Mouse (Mus musculus) bone marrow macrophage, adult 2 months (primary cell): Measurements from ENCODE around the gene Gstp3. TPM values are rescaled to one million over a fixed set of nuclear protein-coding genes. Genes with fewer than 3 reads are reported as not detected.

Experiments used
- H3K27ac ChIP-seq: 2 replicates; pipeline ENCODE4 v1.5.1; 2012; ENCODE audit warnings: low read depth, low read length; ENCODE audit not compliant: insufficient read depth
- H3K4me1 ChIP-seq: 2 replicates; pipeline ENCODE4 v1.6.1; 2012; ENCODE audit warnings: low read length; ENCODE audit not compliant: control insufficient read depth, insufficient read depth
- H3K4me3 ChIP-seq: 2 replicates; pipeline ENCODE4 v1.5.1; 2012; ENCODE audit warnings: mild to moderate bottlenecking, low read length, moderate library complexity; ENCODE audit not compliant: insufficient read depth
- CTCF ChIP-seq: IDR thresholded peaks from 2 replicates; pipeline ENCODE4 v1.5.1; 2012; ENCODE audit warnings: low read depth, mild to moderate bottlenecking, low read length, moderate library complexity
- POLR2A ChIP-seq: IDR thresholded peaks from 2 replicates; pipeline ENCODE4 v1.6.1; 2012; ENCODE audit warnings: mild to moderate bottlenecking, low read depth, low read length, borderline replicate concordance
- polyA plus RNA-seq: library from polyadenylated mRNA; stranded (reverse); fragments of >200 nt; gene quantifications from 2 replicates; pipeline ENCODE4 v1.2.4, GENCODE M21; 2012; ENCODE audit not compliant: missing spikeins, insufficient read depth, insufficient read length

Gene Gstp3
- polyA plus RNA-seq, 1 experiment = not detected

DNA sequence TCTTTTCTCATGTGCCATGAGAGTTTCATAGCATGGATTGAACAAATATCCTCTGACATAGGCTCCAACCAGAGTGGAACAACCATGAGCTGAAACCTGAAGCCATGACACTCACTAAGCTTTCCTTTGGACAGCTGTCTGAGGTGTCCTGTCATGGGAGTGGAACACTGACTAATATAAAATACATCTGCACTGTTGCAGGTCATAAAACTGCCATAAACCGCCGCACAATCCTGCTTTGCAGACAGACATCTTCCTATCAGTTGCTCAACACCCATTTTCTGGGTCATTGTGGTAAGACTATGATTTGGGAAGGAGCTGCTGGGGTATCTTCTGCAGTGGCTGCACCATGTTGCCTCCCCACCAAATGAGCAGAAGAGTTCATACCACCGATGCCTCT, 33.4 kb upstream of the Gstp3 start:
- Histone ChIP-seq H3K27ac (no peak overlapping the region), H3K4me3 (no peak overlapping the region), H3K4me1 (peaks cover 5% of the 10 kb centered on the region)
- TF ChIP-seq POLR2A = no peak
- TF ChIP-seq CTCF = no peak

DNA sequence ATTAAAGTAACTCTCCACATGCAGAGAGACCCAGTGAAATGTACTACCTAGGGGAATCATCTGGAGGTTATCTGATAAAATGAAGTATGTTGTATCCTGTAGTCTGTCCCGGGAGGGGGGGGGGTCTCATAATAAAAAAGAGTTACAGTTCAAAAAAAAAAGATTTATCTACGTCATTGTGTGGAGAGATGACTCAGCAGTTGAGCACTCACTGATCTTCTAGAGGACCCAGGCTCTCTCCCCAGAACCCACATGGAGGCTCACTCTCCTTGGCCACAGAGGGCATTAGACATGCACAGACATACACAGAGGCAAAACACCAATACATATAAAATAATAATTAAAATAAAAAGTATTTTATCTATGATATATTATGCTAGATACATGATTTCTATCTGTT, 32.0 kb upstream of the Gstp3 start:
- TF ChIP-seq POLR2A (no peak), CTCF (no peak)
- H3K4me1 ChIP-seq = peaks cover 3% of the 10 kb centered on the region; the same call in 1 of the 2 replicates
- H3K27ac ChIP-seq = no peak overlapping the region
- no peak overlapping the region for H3K4me3 ChIP-seq

DNA sequence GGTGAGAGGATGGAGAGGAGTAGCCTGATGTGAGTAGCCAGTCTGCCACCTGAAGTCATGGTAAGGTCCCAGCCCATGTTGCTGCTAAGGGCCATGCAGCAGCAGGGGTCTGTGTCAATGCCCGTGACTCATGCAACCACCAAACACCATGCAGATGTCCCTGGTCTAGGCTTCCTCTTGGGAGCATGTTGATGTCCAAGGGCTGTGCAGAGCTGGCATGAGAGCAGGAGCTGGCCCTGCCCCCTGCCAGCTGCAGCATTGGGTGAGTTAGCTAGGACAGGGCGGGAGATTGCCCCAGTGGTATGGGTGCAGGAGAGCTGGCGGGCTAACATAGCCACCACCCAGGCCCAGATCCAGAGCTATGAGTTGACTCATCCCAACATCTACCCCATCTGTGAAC, 31.1 kb upstream of the Gstp3 start:
- no peak for TF ChIP-seq POLR2A
- no peak for TF ChIP-seq CTCF
- Histone ChIP-seq H3K4me3 (no peak overlapping the region), H3K4me1 (no peaks in the 10 kb centered on the region), H3K27ac (no peak overlapping the region)

DNA sequence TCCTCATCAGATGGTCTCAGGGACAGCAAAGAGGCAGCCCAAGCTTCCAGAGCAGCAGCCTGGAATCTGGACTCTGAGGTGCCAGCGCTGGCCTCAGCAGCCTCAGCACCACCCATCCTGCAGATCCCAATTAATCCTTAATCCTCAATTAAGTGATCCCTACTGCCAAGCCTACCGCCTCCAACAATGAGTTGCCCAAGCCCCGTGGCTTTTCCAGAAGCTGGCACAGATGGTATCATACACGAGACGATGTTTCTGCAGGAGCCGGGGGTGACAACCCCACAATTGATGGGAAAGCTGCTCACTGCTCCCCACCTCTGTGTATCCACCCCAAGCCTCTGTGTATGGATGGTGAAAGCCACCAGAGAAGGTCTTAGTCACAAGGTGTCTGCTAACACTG, 29.8 kb upstream of the Gstp3 start:
- TF ChIP-seq POLR2A (no peak), CTCF (no peak)
- no peaks in the 10 kb centered on the region for H3K4me1 ChIP-seq
- no peak overlapping the region for H3K27ac ChIP-seq
- H3K4me3 ChIP-seq = no peak overlapping the region

DNA sequence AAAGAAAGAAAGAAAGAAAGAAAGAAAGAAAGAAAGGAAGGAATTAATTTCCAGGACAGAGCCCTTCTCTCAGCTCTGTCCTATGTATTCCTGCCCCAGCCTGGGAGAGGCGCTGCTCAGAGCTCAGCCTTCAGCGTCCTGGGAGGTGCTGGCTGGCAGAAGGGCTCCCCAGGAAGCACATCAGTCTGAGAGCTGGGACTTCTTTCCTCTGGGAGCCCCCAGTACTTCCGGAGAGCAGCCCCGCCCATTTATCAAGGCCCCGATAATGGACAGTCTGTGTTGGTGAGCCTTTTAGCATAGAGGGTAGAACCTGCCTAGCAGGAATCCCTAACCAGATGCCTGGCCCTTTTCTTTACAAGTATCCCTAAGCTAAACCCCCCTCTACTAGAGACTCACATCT, 28.8 kb upstream of the Gstp3 start:
- no peak for TF ChIP-seq CTCF
- TF ChIP-seq POLR2A = no peak
- Histone ChIP-seq H3K27ac (no peak overlapping the region), H3K4me1 (no peaks in the 10 kb centered on the region)

DNA sequence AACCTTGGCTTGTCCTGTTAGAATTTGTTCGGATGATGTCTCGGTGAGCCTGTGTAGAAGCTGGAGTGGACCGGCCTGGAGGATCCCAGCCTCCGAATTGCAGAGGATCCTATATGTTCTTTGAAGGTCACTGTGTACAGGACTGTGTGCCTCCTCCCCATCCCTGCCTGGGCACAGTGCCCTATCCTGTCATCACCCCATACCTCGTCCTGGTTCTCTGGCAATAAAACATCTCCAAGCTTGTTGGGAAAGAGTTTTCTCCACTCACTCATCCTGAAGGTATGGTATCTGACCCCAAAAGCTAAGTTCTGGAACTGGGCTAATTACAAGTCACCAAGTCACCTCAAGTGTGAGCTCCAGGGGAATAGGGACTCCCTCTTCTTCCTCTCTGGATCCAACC, 27.7 kb upstream of the Gstp3 start:
- TF ChIP-seq CTCF (no peak), POLR2A (no peak)
- Histone ChIP-seq H3K27ac (no peak overlapping the region), H3K4me1 (no peaks in the 10 kb centered on the region), H3K4me3 (no peak overlapping the region)

More for the DNA sequence above, 28.8 kb upstream of the Gstp3 start:
- no peak overlapping the region for H3K4me3 ChIP-seq

DNA sequence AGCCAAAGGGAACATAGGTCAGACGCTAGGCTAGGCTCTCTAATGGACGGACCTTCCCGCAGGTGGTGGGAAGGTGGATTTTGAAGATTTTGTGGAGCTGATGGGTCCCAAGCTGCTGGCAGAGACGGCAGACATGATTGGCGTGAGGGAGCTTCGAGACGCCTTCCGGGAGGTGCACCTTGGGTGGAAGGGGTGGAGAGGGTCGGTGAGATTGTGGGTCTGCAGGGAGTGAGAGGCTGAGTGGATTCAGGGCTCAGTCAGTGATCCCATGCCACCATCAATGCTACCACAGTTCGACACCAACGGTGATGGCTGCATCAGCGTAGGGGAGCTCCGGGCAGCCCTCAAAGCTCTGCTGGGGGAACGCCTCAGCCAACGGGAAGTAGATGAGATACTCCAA, 26.8 kb upstream of the Gstp3 start:
- H3K4me1 ChIP-seq = no peaks in the 10 kb centered on the region

DNA sequence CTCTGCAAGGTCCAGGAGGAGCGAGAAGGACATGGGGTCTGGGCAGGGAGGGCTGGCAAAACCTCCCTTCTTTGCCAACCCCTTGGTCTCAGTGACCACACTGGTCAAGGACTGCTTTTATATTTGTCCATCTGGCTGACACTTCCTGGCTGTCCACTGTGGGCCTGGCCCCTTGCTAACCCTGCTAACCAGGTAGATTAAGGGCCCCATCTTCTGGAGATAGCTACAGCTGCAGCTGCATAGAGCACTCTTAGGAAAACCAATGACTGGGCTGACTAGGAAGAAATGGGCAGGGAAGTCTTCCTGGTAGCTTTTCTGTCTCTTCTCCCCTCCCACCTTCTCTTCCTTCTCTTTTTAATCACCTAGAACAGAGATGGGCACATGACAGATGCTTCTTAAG, 25.6 kb upstream of the Gstp3 start:
- H3K4me3 ChIP-seq = no peak overlapping the region
- H3K27ac ChIP-seq = no peak overlapping the region
- no peak for TF ChIP-seq CTCF
- TF ChIP-seq POLR2A = no peak
- H3K4me1 ChIP-seq = no peaks in the 10 kb centered on the region

More for the DNA sequence above, 26.8 kb upstream of the Gstp3 start:
- H3K27ac ChIP-seq = no peak overlapping the region
- TF ChIP-seq POLR2A (no peak), CTCF (no peak)
- H3K4me3 ChIP-seq = no peak overlapping the region

DNA sequence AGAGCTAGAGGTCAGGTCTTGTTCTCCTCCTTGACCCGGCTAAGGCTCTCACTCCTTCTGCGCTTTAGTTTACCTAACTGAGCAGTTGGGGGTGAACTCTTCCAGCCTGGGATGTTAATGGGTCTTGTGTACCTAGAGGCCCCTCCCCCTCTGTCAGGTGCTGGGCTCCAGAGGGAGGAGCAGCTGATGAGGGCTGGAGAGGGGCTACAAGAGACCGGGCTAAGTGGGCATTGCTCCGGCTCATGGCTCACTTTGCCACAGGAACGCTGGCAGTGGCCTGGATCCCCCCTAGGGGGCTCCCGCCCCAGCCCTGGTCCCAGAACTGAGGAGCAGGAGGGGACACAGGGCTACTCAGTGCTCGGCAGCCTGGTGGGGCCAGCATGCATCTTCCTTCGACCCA, 24.5 kb upstream of the Gstp3 start:
- no peaks in the 10 kb centered on the region for H3K4me1 ChIP-seq
- no peak overlapping the region for H3K27ac ChIP-seq
- TF ChIP-seq CTCF = no peak
- no peak for TF ChIP-seq POLR2A
- no peak overlapping the region for H3K4me3 ChIP-seq

DNA sequence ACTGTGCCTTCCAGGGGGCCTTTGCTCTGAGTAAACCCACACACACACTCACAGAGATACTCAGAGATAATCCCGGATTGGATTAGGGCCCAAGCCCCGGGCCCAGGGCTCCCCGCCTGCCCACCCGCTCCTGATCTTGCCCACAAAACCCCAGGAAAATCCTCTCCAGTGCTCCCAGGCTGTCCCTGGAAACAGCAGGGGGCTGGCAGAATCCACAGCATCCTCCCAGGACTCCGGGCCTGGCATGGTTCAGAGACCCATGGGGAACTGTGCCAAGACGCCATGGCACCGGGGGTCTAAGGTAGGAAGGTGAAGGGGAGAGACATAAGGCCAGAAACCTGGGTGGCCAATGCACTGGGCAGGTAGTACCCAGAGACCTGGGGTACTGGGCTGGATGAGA, 23.9 kb upstream of the Gstp3 start:
- H3K4me3 ChIP-seq = no peak overlapping the region
- no peak for TF ChIP-seq CTCF
- TF ChIP-seq POLR2A = no peak
- H3K4me1 ChIP-seq = no peaks in the 10 kb centered on the region
- no peak overlapping the region for H3K27ac ChIP-seq

DNA sequence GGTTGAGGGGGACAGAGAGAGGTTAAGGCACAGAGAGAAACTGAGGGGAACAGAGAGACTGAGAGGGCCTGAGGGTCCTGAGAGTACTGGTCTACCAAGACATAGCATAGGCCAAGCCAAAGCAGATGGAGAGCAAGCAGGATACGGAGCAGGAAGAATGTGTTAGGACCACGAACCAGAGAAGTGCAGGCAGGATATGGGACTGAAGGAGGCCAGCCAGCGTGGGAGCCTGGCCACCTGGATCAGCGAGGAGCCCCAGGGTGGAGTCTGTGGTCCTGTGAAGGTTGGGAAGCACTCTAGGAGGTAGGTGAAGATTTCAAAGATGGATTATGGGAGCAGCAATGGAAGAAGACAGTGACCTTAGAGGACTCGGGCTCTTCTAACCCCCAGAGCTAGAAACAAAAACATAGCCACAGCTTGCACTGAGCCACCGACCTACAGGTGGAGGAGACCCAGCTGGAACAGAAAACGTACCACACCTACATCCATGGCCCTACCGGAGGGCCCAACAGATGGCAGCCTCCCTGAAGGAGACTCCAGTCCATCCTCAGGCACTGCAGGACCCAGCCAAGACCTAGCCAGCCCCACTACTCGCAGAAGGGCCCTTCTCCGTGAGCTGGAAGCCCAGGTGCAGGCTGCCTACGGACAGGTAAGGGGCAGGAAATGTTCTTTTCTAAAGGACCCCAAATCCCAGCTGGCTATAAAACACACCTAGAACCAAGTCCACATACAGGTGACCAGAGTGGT, 23.0 kb upstream of the Gstp3 start:
- TF ChIP-seq POLR2A = no peak
- no peak for TF ChIP-seq CTCF

More for the DNA sequence above, 23.0 kb upstream of the Gstp3 start:
- no peaks in the 10 kb centered on the region for H3K4me1 ChIP-seq
- no peak overlapping the region for H3K4me3 ChIP-seq
- no peak overlapping the region for H3K27ac ChIP-seq
